Mouse (Mus musculus) liver, embryonic 16.5 days (tissue): Measurements from ENCODE around the gene Dscaml1. TPM values are rescaled to one million over a fixed set of nuclear protein-coding genes. Genes with fewer than 3 reads are reported as not detected.

Experiments
- ATAC-seq: fragments of 200-750 bp; cut with Nextera tagmentation; 2 replicates; pipeline ENCODE4 v1.8.0; 2017; ENCODE audit warnings: low read depth, mild to moderate bottlenecking, moderate number of reproducible peaks, moderate library complexity
- H3K27ac ChIP-seq: fragments of 300-500 bp; sonication (generic); 2 replicates; pipeline ENCODE4 v1.5.1; 2014; ENCODE audit warnings: mild to moderate bottlenecking, low read length
- H3K27me3 ChIP-seq: fragments of 300-500 bp; sonication (generic); 2 replicates; pipeline ENCODE4 v1.6.1; 2014; ENCODE audit warnings: low read depth, low read length, mixed read lengths; ENCODE audit not compliant: control insufficient read depth, insufficient read depth
- H3K36me3 ChIP-seq: fragments of 300-500 bp; sonication (generic); 2 replicates; pipeline ENCODE4 v1.6.1; 2014; ENCODE audit warnings: mild to moderate bottlenecking; ENCODE audit not compliant: control insufficient read depth, insufficient read depth
- H3K4me1 ChIP-seq: fragments of 300-500 bp; sonication (generic); 2 replicates; pipeline ENCODE4 v1.6.1; 2014; ENCODE audit warnings: low read depth, low read length, mixed read lengths; ENCODE audit not compliant: control insufficient read depth
- H3K4me2 ChIP-seq: fragments of 300-500 bp; sonication (generic); 2 replicates; pipeline ENCODE4 v1.6.1; 2014; ENCODE audit warnings: low read depth, low read length, mixed read lengths
- H3K4me3 ChIP-seq: fragments of 300-500 bp; sonication (generic); 2 replicates; pipeline ENCODE4 v1.5.1; 2014; ENCODE audit warnings: low read depth, mild to moderate bottlenecking, low read length
- H3K9ac ChIP-seq: fragments of 300-500 bp; sonication (generic); 2 replicates; pipeline ENCODE4 v1.6.1; 2014; ENCODE audit warnings: low read depth, low read length
- H3K9me3 ChIP-seq: fragments of 300-500 bp; sonication (generic); replicated peaks from 2 replicates; pipeline ENCODE4 v1.6.1; 2016; ENCODE audit warnings: low read length; ENCODE audit not compliant: control insufficient read depth
- WGBS: fragments of 180-500 bp; shearing (Covaris S2); extraction: QIAGEN DNeasy Blood & Tissue Kit; methylation state at CpG from one replicate; pipeline ENCODE4 v1.1.7; 2014; ENCODE audit not compliant: insufficient replicate concordance; 5-methylcytosine and 5-hydroxymethylcytosine counted together
- polyA plus RNA-seq: library from polyadenylated mRNA; unstranded; fragments of >200 nt; fragmentation: Nextera tagmentation; extraction: Ambion mirVana; gene quantifications from 2 replicates; pipeline ENCODE4 v1.2.1, GENCODE M21; 2015

The Dscaml1 gene
- polyA plus RNA-seq, 1 experiment from 2014 or later = not detected

GRCm38 (mm10) chr9:45657172-45658062 lies 231.0 kb downstream of the Dscaml1 start:
- no peak for ATAC-seq
- 12% methylated on average over 8 of the region's 9 CpGs for WGBS
- H3K9ac ChIP-seq = no peak overlapping the region
- no peaks in the 10 kb centered on the region for H3K36me3 ChIP-seq
- no peak overlapping the region for H3K4me2 ChIP-seq
- no peak overlapping the region for H3K27ac ChIP-seq
- no peaks in the 10 kb centered on the region for H3K27me3 ChIP-seq
- no peaks in the 10 kb centered on the region for H3K9me3 ChIP-seq
- H3K4me3 ChIP-seq = no peak overlapping the region
- no peaks in the 10 kb centered on the region for H3K4me1 ChIP-seq

- Histone ChIP-seq H3K27ac (no peak overlapping the region), H3K4me2 (no peak overlapping the region), H3K4me3 (no peak overlapping the region), H3K4me1 (no peaks in the 10 kb centered on the region), H3K9ac (no peak overlapping the region), H3K9me3 (no peaks in the 10 kb centered on the region), H3K36me3 (no peaks in the 10 kb centered on the region), H3K27me3 (no peaks in the 10 kb centered on the region)
- 39% methylated on average over 3 of the region's 3 CpGs for WGBS
- ATAC-seq = no peak
Observed at GRCm38 (mm10) chr9:45660191-45660590, 233.8 kb downstream of the Dscaml1 start.

GRCm38 (mm10) chr9:45662471-45662870 lies 236.0 kb downstream of the Dscaml1 start:
- Histone ChIP-seq H3K27ac (no peak overlapping the region), H3K9ac (no peak overlapping the region), H3K4me2 (no peak overlapping the region), H3K36me3 (no peaks in the 10 kb centered on the region), H3K4me1 (no peaks in the 10 kb centered on the region), H3K9me3 (no peaks in the 10 kb centered on the region), H3K4me3 (no peak overlapping the region), H3K27me3 (no peaks in the 10 kb centered on the region)
- 59% methylated on average over 5 of the region's 5 CpGs for WGBS
- no peak for ATAC-seq

GRCm38 (mm10) chr9:45663386-45664315 lies 237.2 kb downstream of the Dscaml1 start:
- H3K27ac ChIP-seq = no peak overlapping the region
- no peak overlapping the region for H3K4me3 ChIP-seq
- H3K9ac ChIP-seq = no peak overlapping the region
- no peaks in the 10 kb centered on the region for H3K27me3 ChIP-seq
- 48% methylated on average over 16 of the region's 16 CpGs for WGBS
- no peak overlapping the region for H3K4me2 ChIP-seq
- ATAC-seq = no peak
- no peaks in the 10 kb centered on the region for H3K36me3 ChIP-seq
- no peaks in the 10 kb centered on the region for H3K9me3 ChIP-seq
- no peaks in the 10 kb centered on the region for H3K4me1 ChIP-seq

GRCm38 (mm10) chr9:45664326-45664725 lies 237.9 kb downstream of the Dscaml1 start:
- H3K9ac ChIP-seq = no peak overlapping the region
- no peaks in the 10 kb centered on the region for H3K27me3 ChIP-seq
- no peak for ATAC-seq
- no peaks in the 10 kb centered on the region for H3K36me3 ChIP-seq
- no peak overlapping the region for H3K4me3 ChIP-seq
- H3K4me1 ChIP-seq = no peaks in the 10 kb centered on the region
- no peak overlapping the region for H3K4me2 ChIP-seq
- no peaks in the 10 kb centered on the region for H3K9me3 ChIP-seq
- no peak overlapping the region for H3K27ac ChIP-seq
- WGBS = 66% methylated on average over 6 of the region's 6 CpGs

GRCm38 (mm10) chr9:45664871-45665394 lies 238.5 kb downstream of the Dscaml1 start:
- Histone ChIP-seq H3K36me3 (no peaks in the 10 kb centered on the region), H3K4me1 (no peaks in the 10 kb centered on the region), H3K9ac (no peak overlapping the region), H3K27ac (no peak overlapping the region), H3K27me3 (no peaks in the 10 kb centered on the region), H3K4me3 (no peak overlapping the region), H3K9me3 (no peaks in the 10 kb centered on the region), H3K4me2 (no peak overlapping the region)
- 61% methylated on average over 15 of the region's 15 CpGs for WGBS
- ATAC-seq = no peak

GRCm38 (mm10) chr9:45675931-45676330 lies 249.5 kb downstream of the Dscaml1 start:
- Histone ChIP-seq H3K4me1 (no peaks in the 10 kb centered on the region), H3K27me3 (no peaks in the 10 kb centered on the region), H3K4me3 (no peak overlapping the region), H3K9me3 (no peaks in the 10 kb centered on the region), H3K4me2 (no peak overlapping the region), H3K36me3 (no peaks in the 10 kb centered on the region), H3K9ac (no peak overlapping the region), H3K27ac (no peak overlapping the region)
- no peak for ATAC-seq
- 61% methylated on average over 9 of the region's 9 CpGs for WGBS

GRCm38 (mm10) chr9:45676578-45676977 lies 250.2 kb downstream of the Dscaml1 start:
- WGBS = 66% methylated on average over 8 of the region's 8 CpGs
- no peak overlapping the region for H3K9ac ChIP-seq
- no peaks in the 10 kb centered on the region for H3K27me3 ChIP-seq
- no peak overlapping the region for H3K4me2 ChIP-seq
- H3K4me1 ChIP-seq = no peaks in the 10 kb centered on the region
- H3K4me3 ChIP-seq = no peak overlapping the region
- H3K27ac ChIP-seq = no peak overlapping the region
- H3K36me3 ChIP-seq = no peaks in the 10 kb centered on the region
- H3K9me3 ChIP-seq = no peaks in the 10 kb centered on the region
- ATAC-seq = no peak
